ENCODE assay signal across 23 mouse cellular contexts in genomic region chr5:138779655-138780054, GRCm38 (mm10). TPM values are rescaled to one million over a fixed set of nuclear protein-coding genes. Genes with fewer than 3 reads are reported as not detected.
A peak's percentile ranks its signal among the peaks of the same experiment; 100 is the strongest.
DNase-seq lines count a peak whose midpoint lies in the region; ATAC-seq and TF ChIP-seq lines count a peak whose summit lies in the region.
"Had no signal": no experiment of that assay in that cellular context is flagged by ENCODE, and none has a peak within 500 bp of the region (broad histone marks: within the 10 kb centered on the region; RNA-seq: fewer than 3 reads in every experiment).

No protein-coding gene starts in this region.

- peaks cover 4% of the 10 kb centered on the region; the same call in 1 of the 2 replicates for H3K36me3 ChIP-seq in hindbrain, embryonic 10.5 days
- H3K36me3 ChIP-seq in hindbrain, embryonic 11.5 days (ENCODE audit: control insufficient read depth, insufficient read depth, low read length) = no peaks in the 10 kb centered on the region
- peaks cover 55% of the 10 kb centered on the region for H3K36me3 ChIP-seq in neural tube, embryonic 13.5 days
- peaks cover 23% of the 10 kb centered on the region; the same call in 1 of the 2 replicates for H3K36me3 ChIP-seq in hindbrain, embryonic 15.5 days
- H3K36me3 ChIP-seq: heart, embryonic 10.5 days had no signal

- DNase-seq in hindbrain, embryonic 10.5 days (ENCODE audit: low spot score) = no peak
- DNase-seq in hindbrain, embryonic 11.5 days (ENCODE audit: low spot score) = no peak
- DNase-seq in neural tube, embryonic 10.5 days (ENCODE audit: extremely low spot score, low spot score) = no peak
- DNase-seq in right cerebral cortex, postnatal 14 days = no peak
- no peak for DNase-seq in lung, adult 18-20 months
- DNase-seq in gastrocnemius, adult 2 months = no peak
- DNase-seq: adrenal gland, adult 2 months; cerebellum, postnatal 14 days; gastrocnemius, postnatal 36 days; heart, postnatal 10 days; kidney, adult 8-10 months; right cerebral cortex, postnatal 25 days had no signal

- H3K4me3 ChIP-seq in hindbrain, embryonic 10.5 days = no peak overlapping the region
- H3K4me3 ChIP-seq in hindbrain, embryonic 11.5 days (ENCODE audit: low read depth, low read length) = no peak overlapping the region
- H3K4me3 ChIP-seq in neural tube, embryonic 13.5 days = no peak overlapping the region
- no peak overlapping the region for H3K4me3 ChIP-seq in hindbrain, embryonic 15.5 days
- no peak overlapping the region for H3K4me3 ChIP-seq in gastrocnemius, adult 2 months
- H3K4me3 ChIP-seq: heart, embryonic 10.5 days; megakaryocyte, embryonic 14.5 days; myocyte had no signal

- H3K4me1 ChIP-seq in hindbrain, embryonic 10.5 days (replicated peaks) = peaks cover 31% of the 10 kb centered on the region
- H3K4me1 ChIP-seq in hindbrain, embryonic 11.5 days (replicated peaks; ENCODE audit: control insufficient read depth, insufficient read depth, low read length) = peaks cover 2% of the 10 kb centered on the region; the same call in 1 of the 2 replicates
- peaks cover 48% of the 10 kb centered on the region for H3K4me1 ChIP-seq in neural tube, embryonic 13.5 days (replicated peaks)
- peaks cover 31% of the 10 kb centered on the region for H3K4me1 ChIP-seq in hindbrain, embryonic 15.5 days (replicated peaks)

- H3K27ac ChIP-seq in hindbrain, embryonic 10.5 days = peak overlapping the region; percentile 86
- no peak overlapping the region for H3K27ac ChIP-seq in hindbrain, embryonic 11.5 days (ENCODE audit: low read depth, low read length)
- H3K27ac ChIP-seq in neural tube, embryonic 13.5 days (replicated peaks) = peak overlapping the region; percentile 94; the same call in 1 of the 2 replicates
- H3K27ac ChIP-seq in hindbrain, embryonic 15.5 days (replicated peaks) = peak overlapping the region; percentile 76; the same call in 1 of the 2 replicates
- no peak overlapping the region for H3K27ac ChIP-seq in gastrocnemius, adult 2 months
- H3K27ac ChIP-seq: heart, embryonic 10.5 days had no signal

- no peaks in the 10 kb centered on the region for H3K27me3 ChIP-seq in hindbrain, embryonic 10.5 days (ENCODE audit: insufficient read depth, poor library complexity, severe bottlenecking)
- H3K27me3 ChIP-seq in hindbrain, embryonic 11.5 days (ENCODE audit: control insufficient read depth, insufficient read depth, low read length) = no peaks in the 10 kb centered on the region
- no peaks in the 10 kb centered on the region for H3K27me3 ChIP-seq in neural tube, embryonic 13.5 days
- no peaks in the 10 kb centered on the region for H3K27me3 ChIP-seq in hindbrain, embryonic 15.5 days

- TF ChIP-seq CTCF in gastrocnemius, adult 2 months (IDR thresholded peaks at IDR 0.05) = no peak

- no peak overlapping the region for H3K9ac ChIP-seq in hindbrain, embryonic 11.5 days (ENCODE audit: low read depth, low read length)
- no peak overlapping the region for H3K9ac ChIP-seq in neural tube, embryonic 13.5 days
- no peak overlapping the region for H3K9ac ChIP-seq in hindbrain, embryonic 15.5 days

- H3K4me2 ChIP-seq in hindbrain, embryonic 11.5 days (replicated peaks; ENCODE audit: low read depth, low read length) = no peak overlapping the region
- H3K4me2 ChIP-seq in neural tube, embryonic 13.5 days = no peak overlapping the region
- no peak overlapping the region for H3K4me2 ChIP-seq in hindbrain, embryonic 15.5 days
- H3K4me2 ChIP-seq: liver, embryonic 11.5 days had no signal

- intact Hi-C loops in gastrocnemius, adult 2 months (cut with DNase I) = no loop called here

- H3K9me3 ChIP-seq in hindbrain, embryonic 10.5 days = no peaks in the 10 kb centered on the region
- no peaks in the 10 kb centered on the region for H3K9me3 ChIP-seq in hindbrain, embryonic 11.5 days (ENCODE audit: control insufficient read depth, low read length)
- no peaks in the 10 kb centered on the region for H3K9me3 ChIP-seq in neural tube, embryonic 13.5 days
- H3K9me3 ChIP-seq in hindbrain, embryonic 15.5 days = no peaks in the 10 kb centered on the region
- H3K9me3 ChIP-seq: heart, embryonic 10.5 days; megakaryocyte, embryonic 14.5 days had no signal

- WGBS in hindbrain, embryonic 10.5 days = 89% methylated on average over 3 of the region's 3 CpGs
- 79% methylated on average over 3 of the region's 3 CpGs for WGBS in hindbrain, embryonic 11.5 days
- 60% methylated on average over 3 of the region's 3 CpGs for WGBS in neural tube, embryonic 13.5 days
- 64% methylated on average over 3 of the region's 3 CpGs for WGBS in hindbrain, embryonic 15.5 days

- ATAC-seq in hindbrain, embryonic 11.5 days (ENCODE audit: low FRiP score) = no peak
- ATAC-seq in neural tube, embryonic 13.5 days (ENCODE audit: low read depth) = no peak
- ATAC-seq in hindbrain, embryonic 15.5 days (ENCODE audit: low FRiP score, low read depth) = no peak
- ATAC-seq: inflammation-experienced regulatory T-cells, adult 6 months had no signal

RNA-seq across cellular contexts. Expression of gene Fam20c, which starts 25.3 kb away (rescaled TPM):
- 10.9 and 24.0 TPM in 2 replicates for polyA plus RNA-seq in hindbrain, embryonic 10.5 days (2016; fragmentation: Nextera tagmentation; extraction: Ambion mirVana)
- 26.4 and 27.9 TPM in 2 replicates for polyA plus RNA-seq in hindbrain, embryonic 11.5 days (2014; fragmentation: Nextera tagmentation; extraction: Ambion mirVana)
- 50.3 and 51.3 TPM in 2 replicates for polyA plus RNA-seq in neural tube, embryonic 13.5 days (2015; fragmentation: Nextera tagmentation; extraction: Ambion mirVana)
- 57.4 and 64.9 TPM in 2 replicates for polyA plus RNA-seq in hindbrain, embryonic 15.5 days (2015; fragmentation: Nextera tagmentation; extraction: Ambion mirVana)
- 10 to 100 TPM; 16.8 to 21.3 TPM for total RNA-seq in gastrocnemius, adult 2 months (2021)
- polyA plus RNA-seq: inflammation-experienced regulatory T-cells, adult 6 months had no signal

RNA-seq across cellular contexts. Expression of gene Gm5294, which starts 40.2 kb away (rescaled TPM):
- not detected in 2 replicates for polyA plus RNA-seq in hindbrain, embryonic 10.5 days (2016; fragmentation: Nextera tagmentation; extraction: Ambion mirVana)
- polyA plus RNA-seq in hindbrain, embryonic 11.5 days (2014; fragmentation: Nextera tagmentation; extraction: Ambion mirVana) = 0.40 TPM in 1 of 2 replicates, not detected in the other
- not detected in 2 replicates for polyA plus RNA-seq in neural tube, embryonic 13.5 days (2015; fragmentation: Nextera tagmentation; extraction: Ambion mirVana)
- 0.62 and 0.74 TPM in 2 replicates for polyA plus RNA-seq in hindbrain, embryonic 15.5 days (2015; fragmentation: Nextera tagmentation; extraction: Ambion mirVana)
- not detected for total RNA-seq in gastrocnemius, adult 2 months (2021)
- total RNA-seq: adrenal gland, adult 2 months; gastrocnemius, postnatal 36 days; heart, postnatal 10 days; layer of hippocampus, postnatal 25 days; left cerebral cortex, postnatal 36 days had no signal
- polyA plus RNA-seq: heart, embryonic 10.5 days; inflammation-experienced regulatory T-cells, adult 6 months; liver, embryonic 11.5 days; lung, embryonic 16.5 days; myocyte; stomach, embryonic 16.5 days had no signal

Comparison
In these comparisons a context has a peak if more than half of its experiments do, and no peak if none do; other contexts are left out.
1. H3K27ac ChIP-seq: peak in hindbrain, embryonic 10.5 days (single experiment), neural tube, embryonic 13.5 days (single experiment) and hindbrain, embryonic 15.5 days (single experiment); none in hindbrain, embryonic 11.5 days (single experiment) and gastrocnemius, adult 2 months (single experiment).